Mouse (Mus musculus): ENCODE data around the gene Cops2. TPM values are rescaled to one million over a fixed set of nuclear protein-coding genes. Genes with fewer than 3 reads are reported as not detected.

The Cops2 gene
- total and polyA plus RNA-seq, 2 experiments from 2014 or later, result 53.0 to 53.7 TPM

DNA sequence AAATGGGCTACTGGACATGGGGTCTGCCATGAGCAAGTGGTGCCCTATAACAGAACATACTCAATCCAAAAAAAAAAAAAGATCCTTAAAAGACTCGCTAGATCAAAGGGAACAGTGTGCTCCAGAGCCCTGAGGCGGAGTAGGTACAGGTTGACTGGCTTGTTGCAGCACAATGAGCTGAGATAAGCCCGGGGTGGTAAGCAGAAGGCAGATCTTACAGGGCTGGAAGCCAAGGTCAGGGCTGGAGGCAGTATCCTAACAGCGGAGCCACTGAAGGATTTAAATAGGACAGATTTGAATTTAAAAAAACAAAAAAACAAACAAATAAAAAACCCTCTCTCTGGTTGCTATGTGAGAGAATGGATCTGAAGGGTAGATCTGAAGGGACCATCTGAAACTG lies 58.5 kb downstream of the Cops2 start:
- H3K4me3 ChIP-seq (ENCODE audit: low read depth, low read length), result no peak overlapping the region
- H3K9me3 ChIP-seq (ENCODE audit: low read length), result no peaks in the 10 kb centered on the region
- no peak for DNase-seq (ENCODE audit: low spot score)
- 70% methylated on average over 4 of the region's 4 CpGs for WGBS
- no peak overlapping the region for H3K9ac ChIP-seq (replicated peaks; ENCODE audit: low read length, poor library complexity, severe bottlenecking)
- no peaks in the 10 kb centered on the region for H3K36me3 ChIP-seq (ENCODE audit: insufficient read depth, low read length)
- no peak for ATAC-seq (ENCODE audit: low FRiP score)
- H3K27me3 ChIP-seq (ENCODE audit: insufficient read depth, low read length), result no peaks in the 10 kb centered on the region
- no peak overlapping the region for H3K4me2 ChIP-seq (ENCODE audit: low read depth, low read length, poor library complexity, severe bottlenecking)
- TF ChIP-seq CTCF (IDR thresholded peaks at IDR 0.05), result no peak
- H3K4me1 ChIP-seq (ENCODE audit: insufficient read depth, low read length), result no peaks in the 10 kb centered on the region
- H3K27ac ChIP-seq (ENCODE audit: low read depth, low read length), result no peak overlapping the region

DNA sequence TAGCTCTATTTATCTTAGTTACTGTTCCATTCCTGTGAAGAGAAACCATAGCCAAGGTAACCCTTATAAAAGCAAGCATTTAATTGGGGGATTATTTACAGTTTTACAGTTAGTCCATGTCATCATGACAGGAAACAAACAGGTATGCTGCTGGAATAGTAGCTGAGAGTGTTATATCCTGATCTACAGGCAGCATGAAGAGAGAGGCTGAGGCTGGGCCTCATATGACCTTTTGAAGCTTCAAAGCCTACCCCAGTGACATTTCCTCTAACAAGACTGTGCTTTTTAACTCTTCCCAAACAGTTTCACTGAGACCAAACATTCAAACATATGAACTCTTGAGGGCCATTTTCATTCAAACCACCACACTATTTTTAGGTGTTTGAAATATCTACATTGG lies 61.1 kb downstream of the Cops2 start:
- no peak for TF ChIP-seq CTCF (IDR thresholded peaks at IDR 0.05)
- no peak overlapping the region for H3K9ac ChIP-seq (replicated peaks; ENCODE audit: low read length, poor library complexity, severe bottlenecking)
- H3K4me3 ChIP-seq (ENCODE audit: low read depth, low read length), result no peak overlapping the region
- H3K27ac ChIP-seq (ENCODE audit: low read depth, low read length), result no peak overlapping the region
- H3K9me3 ChIP-seq (ENCODE audit: low read length), result no peaks in the 10 kb centered on the region
- no peak overlapping the region for H3K4me2 ChIP-seq (ENCODE audit: low read depth, low read length, poor library complexity, severe bottlenecking)
- ATAC-seq (ENCODE audit: low FRiP score), result no peak
- no peaks in the 10 kb centered on the region for H3K27me3 ChIP-seq (ENCODE audit: insufficient read depth, low read length)
- no peak for DNase-seq (ENCODE audit: low spot score)
- no peaks in the 10 kb centered on the region for H3K36me3 ChIP-seq (ENCODE audit: insufficient read depth, low read length)
- no peaks in the 10 kb centered on the region for H3K4me1 ChIP-seq (ENCODE audit: insufficient read depth, low read length)

DNA sequence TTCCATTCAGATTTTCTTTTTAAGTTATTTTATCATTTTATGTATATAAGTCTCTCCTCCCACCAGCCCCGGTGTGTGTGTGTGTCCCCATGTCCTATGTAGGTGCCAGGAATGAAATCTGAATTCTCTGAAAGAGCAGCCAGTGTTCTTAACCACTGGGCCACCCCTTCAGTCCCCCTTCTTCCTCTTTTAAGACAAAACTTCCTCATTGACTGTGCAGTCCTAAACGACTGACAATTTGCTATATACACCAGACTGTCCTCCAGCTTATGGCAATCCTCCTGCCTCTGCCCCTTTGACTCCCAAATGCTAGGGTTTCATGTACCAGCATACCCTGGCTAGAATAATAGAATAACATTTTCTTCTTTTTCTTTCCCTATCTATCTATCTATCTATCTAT lies 63.8 kb downstream of the Cops2 start:
- 68% methylated on average over 2 of the region's 2 CpGs for WGBS
- Histone ChIP-seq H3K9me3 (ENCODE audit: low read length) (no peaks in the 10 kb centered on the region), H3K4me1 (ENCODE audit: insufficient read depth, low read length) (no peaks in the 10 kb centered on the region), H3K27me3 (ENCODE audit: insufficient read depth, low read length) (no peaks in the 10 kb centered on the region), H3K4me2 (ENCODE audit: low read depth, low read length, poor library complexity, severe bottlenecking) (no peak overlapping the region), H3K4me3 (ENCODE audit: low read depth, low read length) (no peak overlapping the region), H3K9ac (replicated peaks; ENCODE audit: low read length, poor library complexity, severe bottlenecking) (no peak overlapping the region), H3K27ac (ENCODE audit: low read depth, low read length) (no peak overlapping the region), H3K36me3 (ENCODE audit: insufficient read depth, low read length) (no peaks in the 10 kb centered on the region)
- TF ChIP-seq CTCF (IDR thresholded peaks at IDR 0.05), result no peak
- ATAC-seq (ENCODE audit: low FRiP score) (no peak), DNase-seq (ENCODE audit: low spot score) (no peak)

DNA sequence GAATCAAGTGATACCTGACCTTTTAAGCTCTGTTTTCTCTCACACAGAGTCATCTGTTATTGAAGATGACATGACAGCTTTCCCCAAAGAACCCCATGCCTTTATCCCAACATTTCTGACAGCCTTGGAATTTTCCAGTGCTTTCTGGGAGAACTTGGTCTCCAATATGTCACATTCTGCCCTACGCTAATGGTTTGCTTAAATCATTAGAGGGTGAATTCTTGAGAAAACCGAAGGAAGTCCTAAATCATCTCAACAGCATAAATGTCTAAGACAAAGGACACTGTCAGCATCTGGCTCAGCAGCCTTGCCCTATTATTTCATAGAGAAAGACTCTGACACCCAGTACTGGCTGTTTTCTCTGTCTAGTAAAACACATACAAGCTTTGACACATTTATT lies 64.8 kb downstream of the Cops2 start:
- ATAC-seq (ENCODE audit: low FRiP score), result no peak
- no peaks in the 10 kb centered on the region for H3K27me3 ChIP-seq (ENCODE audit: insufficient read depth, low read length)
- no peak overlapping the region for H3K9ac ChIP-seq (replicated peaks; ENCODE audit: low read length, poor library complexity, severe bottlenecking)
- TF ChIP-seq CTCF (IDR thresholded peaks at IDR 0.05), result no peak
- 92% methylated on average over 2 of the region's 2 CpGs for WGBS
- no peaks in the 10 kb centered on the region for H3K36me3 ChIP-seq (ENCODE audit: insufficient read depth, low read length)
- no peak for DNase-seq (ENCODE audit: low spot score)
- no peak overlapping the region for H3K4me2 ChIP-seq (ENCODE audit: low read depth, low read length, poor library complexity, severe bottlenecking)
- H3K4me3 ChIP-seq (ENCODE audit: low read depth, low read length), result no peak overlapping the region
- no peaks in the 10 kb centered on the region for H3K4me1 ChIP-seq (ENCODE audit: insufficient read depth, low read length)
- no peak overlapping the region for H3K27ac ChIP-seq (ENCODE audit: low read depth, low read length)
- H3K9me3 ChIP-seq (ENCODE audit: low read length), result no peaks in the 10 kb centered on the region

DNA sequence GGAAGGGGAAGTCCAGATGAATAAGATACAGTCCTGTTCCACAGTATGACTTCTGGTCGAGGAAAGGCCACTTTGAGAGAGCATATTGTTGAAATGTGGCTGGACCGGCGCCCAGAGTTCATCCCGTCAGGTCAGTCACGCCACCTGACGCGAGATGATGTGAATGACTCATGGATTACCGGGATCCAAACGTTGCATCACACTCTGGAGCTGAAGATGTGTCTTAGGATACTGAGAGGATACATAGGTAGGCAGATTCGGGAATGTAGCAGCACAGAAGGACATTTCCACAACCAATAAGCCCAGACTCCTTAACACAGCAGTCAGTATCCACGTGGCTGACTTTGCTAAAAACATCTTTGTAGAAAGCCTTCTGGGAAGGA lies 66.1 kb downstream of the Cops2 start:
- H3K27me3 ChIP-seq (ENCODE audit: insufficient read depth, low read length), result no peaks in the 10 kb centered on the region
- ATAC-seq (ENCODE audit: low FRiP score) (no peak), DNase-seq (ENCODE audit: low spot score) (no peak)
- H3K9me3 ChIP-seq (ENCODE audit: low read length), result no peaks in the 10 kb centered on the region
- no peaks in the 10 kb centered on the region for H3K4me1 ChIP-seq (ENCODE audit: insufficient read depth, low read length)
- no peak overlapping the region for H3K4me2 ChIP-seq (ENCODE audit: low read depth, low read length, poor library complexity, severe bottlenecking)
- H3K4me3 ChIP-seq (ENCODE audit: low read depth, low read length), result no peak overlapping the region
- H3K9ac ChIP-seq (replicated peaks; ENCODE audit: low read length, poor library complexity, severe bottlenecking), result no peak overlapping the region
- no peak for TF ChIP-seq CTCF (IDR thresholded peaks at IDR 0.05)
- H3K36me3 ChIP-seq (ENCODE audit: insufficient read depth, low read length), result no peaks in the 10 kb centered on the region
- no peak overlapping the region for H3K27ac ChIP-seq (ENCODE audit: low read depth, low read length)
- WGBS, result 83% methylated on average over 11 of the region's 11 CpGs

DNA sequence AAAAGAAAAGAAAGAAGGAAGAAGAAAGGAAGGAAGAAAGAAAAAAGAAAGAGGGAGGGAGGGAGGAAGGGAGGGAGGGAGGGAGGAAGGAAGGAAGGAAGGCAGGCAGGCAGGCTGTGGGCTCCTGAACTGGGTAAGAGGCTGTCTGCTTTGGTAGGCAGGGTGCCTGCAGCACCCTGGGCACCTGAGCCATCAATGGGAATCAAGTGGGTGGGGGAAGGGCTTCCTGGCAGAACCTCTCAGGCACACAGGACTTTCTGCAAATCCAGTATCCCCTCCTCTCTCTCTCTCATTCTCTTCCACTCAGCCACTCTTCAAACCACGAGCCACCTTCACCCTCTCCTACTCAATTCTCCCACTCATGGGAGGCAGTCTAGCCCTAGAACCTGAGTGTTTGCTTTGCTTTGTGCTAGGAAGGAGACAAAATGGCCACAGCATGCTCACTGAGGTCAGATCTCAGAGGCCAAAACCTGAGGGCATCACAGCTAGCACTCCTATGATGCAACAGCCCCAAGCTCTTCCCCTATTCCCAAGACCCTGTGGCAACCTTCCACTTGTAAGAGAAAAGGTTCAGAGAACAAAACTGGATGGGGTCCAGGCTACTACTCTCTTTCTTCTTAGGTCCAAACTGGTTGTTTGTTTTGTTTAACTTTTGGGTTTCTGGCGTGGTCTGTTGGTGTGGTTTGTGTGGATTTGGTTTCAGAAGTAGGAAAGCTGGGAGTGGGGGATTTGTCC lies 66.6 kb downstream of the Cops2 start:
- DNase-seq (ENCODE audit: low spot score) (no peak), ATAC-seq (ENCODE audit: low FRiP score) (no peak)
- no peaks in the 10 kb centered on the region for H3K36me3 ChIP-seq (ENCODE audit: insufficient read depth, low read length)
- H3K4me1 ChIP-seq (ENCODE audit: insufficient read depth, low read length), result no peaks in the 10 kb centered on the region
- H3K27ac ChIP-seq (ENCODE audit: low read depth, low read length), result no peak overlapping the region
- H3K4me3 ChIP-seq (ENCODE audit: low read depth, low read length), result no peak overlapping the region
- H3K9ac ChIP-seq (replicated peaks; ENCODE audit: low read length, poor library complexity, severe bottlenecking), result no peak overlapping the region
- WGBS, result 77% methylated on average over 2 of the region's 2 CpGs
- no peak overlapping the region for H3K4me2 ChIP-seq (ENCODE audit: low read depth, low read length, poor library complexity, severe bottlenecking)
- no peaks in the 10 kb centered on the region for H3K9me3 ChIP-seq (ENCODE audit: low read length)
- no peak for TF ChIP-seq CTCF (IDR thresholded peaks at IDR 0.05)
- H3K27me3 ChIP-seq (ENCODE audit: insufficient read depth, low read length), result no peaks in the 10 kb centered on the region

Data from midbrain, postnatal 0 days (tissue).